Comparison of ENCODE assay signal across 8 mouse cellular contexts in genomic region chr10:85044191-85044711, GRCm38 (mm10). TPM values are rescaled to one million over a fixed set of nuclear protein-coding genes. Genes with fewer than 3 reads are reported as not detected.
DNase-seq lines count a peak whose midpoint lies in the region; ATAC-seq and TF ChIP-seq lines count a peak whose summit lies in the region.

No protein-coding gene starts in this region.

- H3K9ac ChIP-seq in kidney, embryonic 14.5 days (ENCODE audit: low read depth, low read length) = peak overlapping the region; percentile 44; the same call in 1 of the 2 replicates
- no peak overlapping the region for H3K9ac ChIP-seq in intestine, postnatal 0 days (ENCODE audit: low read depth, low read length)
- no peak overlapping the region for H3K9ac ChIP-seq in midbrain, embryonic 12.5 days (replicated peaks)

- 26% methylated on average over 17 of the region's 17 CpGs for WGBS in kidney, embryonic 14.5 days
- 54% methylated on average over 17 of the region's 17 CpGs for WGBS in intestine, postnatal 0 days
- 3% methylated on average over 17 of the region's 17 CpGs for WGBS in midbrain, embryonic 12.5 days

- no peak overlapping the region for H3K27ac ChIP-seq in kidney, embryonic 14.5 days (ENCODE audit: low read depth, low read length)
- H3K27ac ChIP-seq in intestine, postnatal 0 days (ENCODE audit: low read depth, low read length) = no peak overlapping the region
- H3K27ac ChIP-seq in midbrain, embryonic 12.5 days (replicated peaks) = no peak overlapping the region

- TF ChIP-seq CTCF in intestine, postnatal 0 days (IDR thresholded peaks at IDR 0.05; ENCODE audit: low read depth) = no peak

- H3K4me2 ChIP-seq in kidney, embryonic 14.5 days (replicated peaks; ENCODE audit: low read depth, low read length) = peak overlapping the region; percentile 46
- peak overlapping the region; percentile 52 for H3K4me2 ChIP-seq in intestine, postnatal 0 days (replicated peaks; ENCODE audit: low read depth)
- peak overlapping the region; percentile 46 for H3K4me2 ChIP-seq in midbrain, embryonic 12.5 days (replicated peaks)

- H3K27me3 ChIP-seq in kidney, embryonic 14.5 days (ENCODE audit: control insufficient read depth, insufficient read depth, low read length) = no peaks in the 10 kb centered on the region
- no peaks in the 10 kb centered on the region for H3K27me3 ChIP-seq in intestine, postnatal 0 days (replicated peaks; ENCODE audit: control insufficient read depth, insufficient read depth, low read length)
- H3K27me3 ChIP-seq in midbrain, embryonic 12.5 days = peaks cover 23% of the 10 kb centered on the region

- no peaks in the 10 kb centered on the region for H3K36me3 ChIP-seq in kidney, embryonic 14.5 days (ENCODE audit: control insufficient read depth, insufficient read depth, low read length)
- H3K36me3 ChIP-seq in intestine, postnatal 0 days (ENCODE audit: control insufficient read depth, insufficient read depth) = no peaks in the 10 kb centered on the region
- no peaks in the 10 kb centered on the region for H3K36me3 ChIP-seq in midbrain, embryonic 12.5 days

- peak overlapping the region; percentile 25 for H3K4me3 ChIP-seq in kidney, embryonic 14.5 days (ENCODE audit: low read length)
- 0 out of 2 replicates have a peak overlapping the region, but pooled peaks have one; percentile 2 for H3K4me3 ChIP-seq in intestine, postnatal 0 days (ENCODE audit: low read depth, low read length)
- H3K4me3 ChIP-seq in midbrain, embryonic 12.5 days = peak overlapping the region; percentile 5

- no peak for DNase-seq in kidney, postnatal 14 days
- DNase-seq in right cerebral cortex, postnatal 4 days = no peak
- DNase-seq in cerebellum, adult 8-10 months = no peak
- DNase-seq in gastrocnemius, postnatal 25 days = no peak

- no peaks in the 10 kb centered on the region for H3K9me3 ChIP-seq in kidney, embryonic 14.5 days (ENCODE audit: control insufficient read depth, low read length)
- 0 out of 2 replicates have a peak, but pooled peaks cover 3% of the 10 kb centered on the region for H3K9me3 ChIP-seq in intestine, postnatal 0 days (ENCODE audit: control insufficient read depth)
- H3K9me3 ChIP-seq in midbrain, embryonic 12.5 days = 0 out of 2 replicates have a peak, but pooled peaks cover 5% of the 10 kb centered on the region

- ATAC-seq in kidney, embryonic 14.5 days (ENCODE audit: low FRiP score, low TSS enrichment) = no peak
- peak; percentile 67 for ATAC-seq in granulocyte monocyte progenitor cell, adult 5-6 weeks (replicated peaks; ENCODE audit: poor library complexity, severe bottlenecking)
- no peak for ATAC-seq in intestine, postnatal 0 days
- peak; percentile 64 for ATAC-seq in midbrain, embryonic 12.5 days (ENCODE audit: low FRiP score, low read depth)

- H3K4me1 ChIP-seq in kidney, embryonic 14.5 days (ENCODE audit: control insufficient read depth, insufficient read depth, low read length) = peaks cover 6% of the 10 kb centered on the region; the same call in 1 of the 2 replicates
- H3K4me1 ChIP-seq in intestine, postnatal 0 days (replicated peaks; ENCODE audit: control insufficient read depth, insufficient read depth, low read length) = no peaks in the 10 kb centered on the region
- H3K4me1 ChIP-seq in midbrain, embryonic 12.5 days = peaks cover 13% of the 10 kb centered on the region

RNA-seq across cellular contexts. Expression of gene Fhl4, which starts 58.0 kb away (rescaled TPM):
- polyA plus RNA-seq in kidney, embryonic 14.5 days (2014; fragmentation: Nextera tagmentation; extraction: Ambion mirVana) = 1.4 and 1.6 TPM in 2 replicates
- 0.88 and 1.5 TPM in 2 replicates for total RNA-seq in granulocyte monocyte progenitor cell, adult 5-6 weeks (2014; fragmentation: Nextera tagmentation)
- total RNA-seq in granulocyte monocyte progenitor cell, adult 5-6 weeks (2017) = 1.2 and 2.0 TPM in 2 replicates
- polyA plus RNA-seq in intestine, postnatal 0 days (2015; fragmentation: Nextera tagmentation; extraction: Ambion mirVana) = 0.37 and 0.38 TPM in 2 replicates
- polyA plus RNA-seq in midbrain, embryonic 12.5 days (2016; fragmentation: Nextera tagmentation; extraction: Ambion mirVana) = 1.6 and 2.0 TPM in 2 replicates
- total RNA-seq in gastrocnemius, postnatal 25 days (2021) = under 1 TPM; 0.13 to 0.15 TPM

RNA-seq across cellular contexts. Expression of gene Tmem263, which starts 58.2 kb away (rescaled TPM):
- 50.8 and 75.9 TPM in 2 replicates for polyA plus RNA-seq in kidney, embryonic 14.5 days (2014; fragmentation: Nextera tagmentation; extraction: Ambion mirVana)
- 23.5 and 25.0 TPM in 2 replicates for total RNA-seq in granulocyte monocyte progenitor cell, adult 5-6 weeks (2014; fragmentation: Nextera tagmentation)
- 16.1 and 17.6 TPM in 2 replicates for total RNA-seq in granulocyte monocyte progenitor cell, adult 5-6 weeks (2017)
- 42.3 and 43.2 TPM in 2 replicates for polyA plus RNA-seq in intestine, postnatal 0 days (2015; fragmentation: Nextera tagmentation; extraction: Ambion mirVana)
- 61.6 and 65.9 TPM in 2 replicates for polyA plus RNA-seq in midbrain, embryonic 12.5 days (2016; fragmentation: Nextera tagmentation; extraction: Ambion mirVana)
- 10 to 100 TPM in 1 of 2 experiments, 1 to 10 TPM in 1; 9.9 to 11.2 TPM for total RNA-seq in gastrocnemius, postnatal 25 days (2021)

Comparison
In these comparisons a context has a peak if more than half of its experiments do, and no peak if none do; other contexts are left out.
1. ATAC-seq: peak in granulocyte monocyte progenitor cell, adult 5-6 weeks (single experiment) and midbrain, embryonic 12.5 days (single experiment); none in kidney, embryonic 14.5 days (single experiment) and intestine, postnatal 0 days (single experiment).
2. Peak in every context shown above with its lines, with median percentiles within 50 percentile points of each other: H3K4me2 ChIP-seq and H3K4me3 ChIP-seq.